19 mouse cellular contexts compared by ENCODE assay signal in the genomic region with DNA sequence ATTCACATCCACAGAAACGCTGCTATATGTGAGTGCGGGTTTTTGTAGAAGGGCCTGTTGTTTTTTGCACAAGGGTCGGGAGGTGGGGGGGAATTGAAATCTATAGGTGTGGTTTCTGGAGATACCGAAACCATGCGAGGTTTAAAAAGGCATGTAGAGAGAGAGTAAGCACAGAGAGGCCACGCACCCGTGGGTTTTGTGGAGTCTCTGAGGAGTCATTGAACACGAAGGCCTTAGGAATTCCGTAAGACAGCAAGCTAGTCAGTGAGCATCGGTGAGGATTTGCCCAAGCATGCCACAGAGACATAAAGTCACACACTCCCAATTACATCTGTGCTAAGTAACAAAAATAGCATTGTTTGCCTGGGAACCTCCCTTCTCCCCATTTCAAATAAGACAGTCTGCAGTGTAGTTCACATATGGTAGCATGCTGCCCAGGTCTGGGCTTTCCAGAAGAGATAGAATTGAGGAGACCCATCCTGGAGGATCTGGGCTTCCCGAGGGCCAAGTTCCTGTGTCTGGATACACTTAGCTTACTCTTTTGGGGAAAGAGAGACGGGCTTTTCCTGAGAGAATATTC. TPM values are rescaled to one million over a fixed set of nuclear protein-coding genes. Genes with fewer than 3 reads are reported as not detected.
A peak's percentile ranks its signal among the peaks of the same experiment; 100 is the strongest.
DNase-seq lines count a peak whose midpoint lies in the region; ATAC-seq lines count a peak whose summit lies in the region.
"Had no signal": no experiment of that assay in that cellular context is flagged by ENCODE, and none has a peak within 500 bp of the region (broad histone marks: within the 10 kb centered on the region; RNA-seq: fewer than 3 reads in every experiment).

No protein-coding gene starts in this region.

- H3K36me3 ChIP-seq in midbrain, embryonic 11.5 days (ENCODE audit: control insufficient read depth, insufficient read depth, low read length) = no peaks in the 10 kb centered on the region
- no peaks in the 10 kb centered on the region for H3K36me3 ChIP-seq in midbrain, embryonic 13.5 days
- no peaks in the 10 kb centered on the region for H3K36me3 ChIP-seq in limb, embryonic 13.5 days
- H3K36me3 ChIP-seq: embryonic facial prominence, embryonic 15.5 days; heart, embryonic 13.5 days; hindbrain, embryonic 10.5 days had no signal

- ATAC-seq in midbrain, embryonic 11.5 days (ENCODE audit: low FRiP score) = no peak
- ATAC-seq in midbrain, embryonic 13.5 days = no peak
- no peak for ATAC-seq in limb, embryonic 13.5 days (ENCODE audit: low FRiP score, low read depth)
- ATAC-seq: forebrain, embryonic 16.5 days; liver, postnatal 0 days had no signal

- H3K4me1 ChIP-seq in midbrain, embryonic 11.5 days (ENCODE audit: control insufficient read depth, insufficient read depth, low read length) = no peaks in the 10 kb centered on the region
- no peaks in the 10 kb centered on the region for H3K4me1 ChIP-seq in midbrain, embryonic 13.5 days (replicated peaks)
- H3K4me1 ChIP-seq in limb, embryonic 13.5 days = peaks cover 16% of the 10 kb centered on the region; the same call in 1 of the 2 replicates
- H3K4me1 ChIP-seq: embryonic facial prominence, embryonic 15.5 days; hindbrain, embryonic 10.5 days had no signal

- H3K27ac ChIP-seq in midbrain, embryonic 11.5 days (ENCODE audit: low read depth, low read length) = no peak overlapping the region
- no peak overlapping the region for H3K27ac ChIP-seq in midbrain, embryonic 13.5 days
- H3K27ac ChIP-seq in limb, embryonic 13.5 days = no peak overlapping the region
- H3K27ac ChIP-seq: embryonic facial prominence, embryonic 15.5 days; heart, embryonic 13.5 days; hindbrain, embryonic 10.5 days had no signal

- no peaks in the 10 kb centered on the region; the same call in 1 of the 2 replicates for H3K9me3 ChIP-seq in midbrain, embryonic 11.5 days (ENCODE audit: control insufficient read depth, low read length)
- no peaks in the 10 kb centered on the region for H3K9me3 ChIP-seq in midbrain, embryonic 13.5 days
- no peaks in the 10 kb centered on the region for H3K9me3 ChIP-seq in limb, embryonic 13.5 days
- H3K9me3 ChIP-seq: embryonic facial prominence, embryonic 15.5 days; heart, embryonic 13.5 days; hindbrain, embryonic 10.5 days had no signal

- H3K9ac ChIP-seq in midbrain, embryonic 11.5 days (ENCODE audit: low read length) = no peak overlapping the region
- no peak overlapping the region for H3K9ac ChIP-seq in midbrain, embryonic 13.5 days (replicated peaks)
- H3K9ac ChIP-seq in limb, embryonic 13.5 days = no peak overlapping the region
- H3K9ac ChIP-seq: embryonic facial prominence, embryonic 15.5 days; heart, embryonic 13.5 days; liver, postnatal 0 days had no signal

- peaks cover 89% of the 10 kb centered on the region for H3K27me3 ChIP-seq in midbrain, embryonic 11.5 days (ENCODE audit: control insufficient read depth, insufficient read depth, low read length)
- peaks cover 100% of the 10 kb centered on the region for H3K27me3 ChIP-seq in midbrain, embryonic 13.5 days
- peaks cover 93% of the 10 kb centered on the region for H3K27me3 ChIP-seq in limb, embryonic 13.5 days

- H3K4me2 ChIP-seq in midbrain, embryonic 11.5 days = no peak overlapping the region
- no peak overlapping the region for H3K4me2 ChIP-seq in midbrain, embryonic 13.5 days (replicated peaks)
- peak overlapping the region; percentile 53 for H3K4me2 ChIP-seq in limb, embryonic 13.5 days (replicated peaks)
- H3K4me2 ChIP-seq: embryonic facial prominence, embryonic 15.5 days; heart, embryonic 13.5 days had no signal

- no peak overlapping the region for H3K4me3 ChIP-seq in midbrain, embryonic 11.5 days (ENCODE audit: low read depth, low read length)
- no peak overlapping the region for H3K4me3 ChIP-seq in midbrain, embryonic 13.5 days (replicated peaks)
- peak overlapping the region; percentile 42 for H3K4me3 ChIP-seq in limb, embryonic 13.5 days
- H3K4me3 ChIP-seq: embryonic facial prominence, embryonic 15.5 days; heart, embryonic 13.5 days; hindbrain, embryonic 10.5 days had no signal

- WGBS in midbrain, embryonic 11.5 days = 4% methylated on average over 12 of the region's 12 CpGs
- WGBS in midbrain, embryonic 13.5 days = 3% methylated on average over 12 of the region's 12 CpGs
- WGBS in limb, embryonic 13.5 days = 4% methylated on average over 12 of the region's 12 CpGs

- DNase-seq in embryo, embryonic 10.5 days (ENCODE audit: low spot score) = peak; percentile 52
- DNase-seq in embryo, embryonic 10 days (ENCODE audit: low spot score) = no peak
- peak; percentile 91 for DNase-seq in midbrain, embryonic 11.5 days (ENCODE audit: low spot score, missing footprints)
- no peak for DNase-seq in thymus, postnatal 25 days
- no peak for DNase-seq in yolk sac, embryonic 10.5 days (ENCODE audit: low spot score)
- DNase-seq in layer of hippocampus, postnatal 36 days = no peak
- DNase-seq: cerebellum, adult 9-10 months; gastrocnemius, postnatal 10 days; liver, postnatal 0 days had no signal

RNA-seq across cellular contexts. Expression of a gene that starts 18.6 kb away (rescaled TPM):
- polyA plus RNA-seq in midbrain, embryonic 11.5 days (2014; fragmentation: Nextera tagmentation; extraction: Ambion mirVana) = not detected in 2 replicates
- polyA plus RNA-seq in midbrain, embryonic 13.5 days (2015; fragmentation: Nextera tagmentation; extraction: Ambion mirVana) = not detected in 2 replicates
- 1.1 and 1.3 TPM in 2 replicates for polyA plus RNA-seq in limb, embryonic 13.5 days (2015; fragmentation: Nextera tagmentation; extraction: Ambion mirVana)
- total RNA-seq in layer of hippocampus, postnatal 36 days (2021) = not detected
- total RNA-seq: left cerebral cortex, postnatal 25 days; megakaryocyte-erythroid progenitor cell, adult 5-6 weeks; MEL had no signal
- polyA plus RNA-seq: embryonic facial prominence, embryonic 15.5 days; forebrain, embryonic 16.5 days; heart, embryonic 13.5 days; hindbrain, embryonic 10.5 days; liver, postnatal 0 days had no signal

RNA-seq across cellular contexts. Expression of a gene that starts 29.1 kb away (rescaled TPM):
- polyA plus RNA-seq in midbrain, embryonic 11.5 days (2014; fragmentation: Nextera tagmentation; extraction: Ambion mirVana) = not detected in 2 replicates
- polyA plus RNA-seq in midbrain, embryonic 13.5 days (2015; fragmentation: Nextera tagmentation; extraction: Ambion mirVana) = not detected in 2 replicates
- polyA plus RNA-seq in limb, embryonic 13.5 days (2015; fragmentation: Nextera tagmentation; extraction: Ambion mirVana) = 0.17 and 0.32 TPM in 2 replicates
- total RNA-seq in layer of hippocampus, postnatal 36 days (2021) = not detected
- total RNA-seq: left cerebral cortex, postnatal 25 days; megakaryocyte-erythroid progenitor cell, adult 5-6 weeks; MEL had no signal
- polyA plus RNA-seq: embryonic facial prominence, embryonic 15.5 days; forebrain, embryonic 16.5 days; heart, embryonic 13.5 days; liver, postnatal 0 days had no signal

RNA-seq across cellular contexts. Expression of a gene that starts 33.8 kb away (rescaled TPM):
- not detected in 2 replicates for polyA plus RNA-seq in midbrain, embryonic 11.5 days (2014; fragmentation: Nextera tagmentation; extraction: Ambion mirVana)
- not detected in 2 replicates for polyA plus RNA-seq in midbrain, embryonic 13.5 days (2015; fragmentation: Nextera tagmentation; extraction: Ambion mirVana)
- 2.0 and 2.2 TPM in 2 replicates for polyA plus RNA-seq in limb, embryonic 13.5 days (2015; fragmentation: Nextera tagmentation; extraction: Ambion mirVana)
- total RNA-seq in layer of hippocampus, postnatal 36 days (2021) = not detected
- total RNA-seq: left cerebral cortex, postnatal 25 days; megakaryocyte-erythroid progenitor cell, adult 5-6 weeks; MEL had no signal
- polyA plus RNA-seq: embryonic facial prominence, embryonic 15.5 days; forebrain, embryonic 16.5 days; hindbrain, embryonic 10.5 days; testis, adult 2 months had no signal

RNA-seq across cellular contexts. Expression of a gene that starts 39.6 kb away (rescaled TPM):
- polyA plus RNA-seq in midbrain, embryonic 11.5 days (2014; fragmentation: Nextera tagmentation; extraction: Ambion mirVana) = not detected in 2 replicates
- polyA plus RNA-seq in midbrain, embryonic 13.5 days (2015; fragmentation: Nextera tagmentation; extraction: Ambion mirVana) = not detected in 2 replicates
- 0.59 and 1.4 TPM in 2 replicates for polyA plus RNA-seq in limb, embryonic 13.5 days (2015; fragmentation: Nextera tagmentation; extraction: Ambion mirVana)
- total RNA-seq in layer of hippocampus, postnatal 36 days (2021) = not detected
- total RNA-seq: left cerebral cortex, postnatal 25 days; megakaryocyte-erythroid progenitor cell, adult 5-6 weeks; MEL had no signal
- polyA plus RNA-seq: embryonic facial prominence, embryonic 15.5 days; forebrain, embryonic 16.5 days; liver, postnatal 0 days had no signal

RNA-seq across cellular contexts. Expression of a gene that starts 50.5 kb away (rescaled TPM):
- polyA plus RNA-seq in midbrain, embryonic 11.5 days (2014; fragmentation: Nextera tagmentation; extraction: Ambion mirVana) = not detected in 2 replicates
- polyA plus RNA-seq in midbrain, embryonic 13.5 days (2015; fragmentation: Nextera tagmentation; extraction: Ambion mirVana) = 0.08 TPM in 1 of 2 replicates, not detected in the other
- polyA plus RNA-seq in limb, embryonic 13.5 days (2015; fragmentation: Nextera tagmentation; extraction: Ambion mirVana) = 0.97 and 1.5 TPM in 2 replicates
- total RNA-seq in layer of hippocampus, postnatal 36 days (2021) = not detected
- total RNA-seq: left cerebral cortex, postnatal 25 days; megakaryocyte-erythroid progenitor cell, adult 5-6 weeks; MEL had no signal
- polyA plus RNA-seq: embryonic facial prominence, embryonic 15.5 days; forebrain, embryonic 16.5 days had no signal

Comparison
In these comparisons a context has a peak if more than half of its experiments do, and no peak if none do; other contexts are left out.
1. DNase-seq: peak in embryo, embryonic 10.5 days (single experiment) and midbrain, embryonic 11.5 days (single experiment); none in embryo, embryonic 10 days (single experiment), thymus, postnatal 25 days (single experiment), yolk sac, embryonic 10.5 days (single experiment) and layer of hippocampus, postnatal 36 days (0 of 2).